Mouse (Mus musculus): ENCODE measurements at regions not wholly inside any gene's neighbourhood (a gene's known extent, or its start where the extent isn't known, plus 50 kb on each side); places are given as distances from the start of the nearest gene placed in this dataset.

DNA sequence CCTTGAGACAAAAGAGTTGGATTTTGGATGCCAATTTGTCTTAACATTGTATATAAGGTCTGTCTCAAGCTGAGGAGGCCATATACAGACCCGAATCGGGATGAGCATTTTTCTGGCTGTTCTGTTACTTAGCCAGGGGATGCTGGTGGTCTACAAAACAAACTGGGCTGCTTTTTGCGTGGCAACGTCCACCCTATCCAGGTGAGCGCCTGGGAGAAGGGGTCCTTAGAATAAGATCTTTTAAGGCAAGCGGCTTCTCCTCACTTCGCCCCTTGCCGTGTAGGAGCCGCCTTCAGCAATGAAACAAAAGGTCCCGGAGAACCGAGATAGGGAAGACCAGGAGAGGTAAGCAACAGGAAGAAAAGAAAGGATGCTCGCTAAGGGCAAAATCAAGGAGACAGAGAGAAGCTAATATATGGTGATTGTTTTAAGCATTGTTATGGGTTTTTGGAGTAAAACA, 171.2 kb upstream of the 9630041A04Rik start:
- DNase-seq (ENCODE audit: low read depth, low spot score) = no peak
- H3K27ac ChIP-seq (ENCODE audit: control insufficient read depth, low read depth, low read length) = no peak overlapping the region
- H3K4me3 ChIP-seq (ENCODE audit: control insufficient read depth in 1 of 2, insufficient read depth in 1 of 2, low read depth in 2 of 2, low read length in 2 of 2) = no peak overlapping the region
- H3K4me1 ChIP-seq (ENCODE audit: control insufficient read depth in 1 of 2, insufficient read depth in 2 of 2, low read length in 2 of 2) = no peaks in the 10 kb centered on the region
- H3K36me3 ChIP-seq (ENCODE audit: control insufficient read depth in 1 of 2, insufficient read depth in 2 of 2, low read length in 2 of 2) = no peaks in the 10 kb centered on the region
- TF ChIP-seq HCFC1 (IDR thresholded peaks at IDR 0.05; ENCODE audit: low read depth, low read length) (no peak), TBP (IDR thresholded peaks at IDR 0.05; ENCODE audit: low read depth, low read length) (no peak), UBTF (IDR thresholded peaks at IDR 0.05; ENCODE audit: borderline replicate concordance, insufficient read depth, low read depth, low read length) (no peak), E2F4 (IDR thresholded peaks at IDR 0.05; ENCODE audit: borderline replicate concordance, low read depth, low read length) (no peak), POLR2A (IDR thresholded peaks at IDR 0.05; ENCODE audit: control insufficient read depth in 1 of 2, insufficient read depth in 1 of 2, low read depth in 1 of 2, low read length in 2 of 2, poor library complexity in 1 of 2) (no peak), BHLHE40 (IDR thresholded peaks at IDR 0.05; ENCODE audit: borderline replicate concordance, low read depth, low read length) (no peak), RAD21 (IDR thresholded peaks at IDR 0.05; ENCODE audit: low read depth, low read length) (no peak), ETS1 (IDR thresholded peaks at IDR 0.05; ENCODE audit: low read depth, low read length) (no peak)
- no peaks in the 10 kb centered on the region for H3K9me3 ChIP-seq (replicated peaks; ENCODE audit: insufficient read depth, low read length)
- H3K79me2 ChIP-seq (ENCODE audit: control insufficient read depth, insufficient read depth, low read length, poor library complexity) = no peaks in the 10 kb centered on the region
- H3K27me3 ChIP-seq (ENCODE audit: control insufficient read depth in 1 of 2, insufficient read depth in 2 of 2, low read length in 2 of 2) = no peaks in the 10 kb centered on the region
- no peak overlapping the region for H3K9ac ChIP-seq (ENCODE audit: control insufficient read depth, low read depth, low read length, poor library complexity, severe bottlenecking)

DNA sequence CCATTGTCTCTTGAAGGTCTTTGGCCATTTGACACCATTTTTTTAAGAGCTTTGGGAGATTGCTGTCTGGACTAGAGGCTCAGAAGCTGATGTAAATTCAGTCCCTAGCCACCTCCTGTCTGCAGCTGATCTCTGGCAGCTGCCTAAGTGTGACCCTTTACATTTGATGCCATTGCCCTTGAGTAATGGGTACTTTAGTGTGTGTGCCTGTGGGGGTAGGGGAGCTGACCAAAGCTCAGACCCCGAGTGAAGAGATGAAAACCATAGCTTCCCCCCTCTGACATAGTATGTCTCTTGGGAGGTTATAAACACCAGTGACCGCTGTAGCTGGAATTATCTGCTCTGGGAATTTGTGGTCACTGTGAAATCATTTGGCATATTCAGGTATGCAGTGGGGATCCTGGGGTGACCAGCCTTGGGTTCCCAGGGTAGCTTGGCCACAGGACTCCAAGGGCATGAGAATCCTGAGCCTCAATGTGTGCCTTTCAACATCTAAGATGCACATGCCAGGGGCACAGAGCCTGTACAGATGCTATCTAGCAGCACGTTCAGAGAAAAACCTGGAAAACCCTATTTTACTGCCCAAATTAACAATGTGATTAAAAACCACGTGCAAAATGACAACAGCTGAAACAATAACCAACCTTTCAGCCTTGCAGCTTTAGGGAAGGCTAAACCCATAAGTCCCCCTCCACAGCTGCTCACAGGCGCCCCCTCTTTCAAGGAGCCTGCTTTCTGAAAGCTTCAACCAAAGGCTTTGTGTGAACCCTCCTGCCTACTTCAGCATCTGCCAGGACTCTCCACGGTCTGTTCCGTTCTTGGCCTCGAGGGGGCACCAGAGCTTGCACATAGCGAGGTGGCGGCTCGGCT, 171.9 kb upstream of the 9630041A04Rik start:
- H3K27ac ChIP-seq (ENCODE audit: control insufficient read depth, low read depth, low read length) = no peak overlapping the region
- TF ChIP-seq CTCF (IDR thresholded peaks at IDR 0.05 in 2 of 3, conservative IDR thresholded peaks at IDR 0.05 in 1 of 3; ENCODE audit: control insufficient read depth in 1 of 3, insufficient read depth in 1 of 3, low read depth in 2 of 3, low read length in 3 of 3, poor library complexity in 1 of 3, severe bottlenecking in 1 of 3) (peak in 1 of 3 experiments; percentile 35; a peak in 1 of 6 replicates), POLR2A (IDR thresholded peaks at IDR 0.05; ENCODE audit: control insufficient read depth in 1 of 2, insufficient read depth in 1 of 2, low read depth in 1 of 2, low read length in 2 of 2, poor library complexity in 1 of 2) (no peak), MEF2A (IDR thresholded peaks at IDR 0.05; ENCODE audit: extremely low read depth, insufficient replicate concordance, low read depth, low read length, poor library complexity, severe bottlenecking) (no peak), USF2 (IDR thresholded peaks at IDR 0.05; ENCODE audit: borderline replicate concordance in 1 of 2, insufficient read depth in 1 of 2, low read depth in 1 of 2, low read length in 2 of 2) (no peak), MAFK (IDR thresholded peaks at IDR 0.05; ENCODE audit: borderline replicate concordance, low read depth, low read length) (no peak), JUND (IDR thresholded peaks at IDR 0.05; ENCODE audit: low read depth, low read length) (no peak), MAX (IDR thresholded peaks at IDR 0.05; ENCODE audit: low read length) (no peak)
- H3K4me3 ChIP-seq (ENCODE audit: control insufficient read depth in 1 of 2, insufficient read depth in 1 of 2, low read depth in 2 of 2, low read length in 2 of 2) = no peak overlapping the region
- H3K4me1 ChIP-seq (ENCODE audit: control insufficient read depth in 1 of 2, insufficient read depth in 2 of 2, low read length in 2 of 2) = no peaks in the 10 kb centered on the region
- DNase-seq (ENCODE audit: low read depth, low spot score) = no peak
- H3K79me2 ChIP-seq (ENCODE audit: control insufficient read depth, insufficient read depth, low read length, poor library complexity) = no peaks in the 10 kb centered on the region
- no peaks in the 10 kb centered on the region for H3K27me3 ChIP-seq (ENCODE audit: control insufficient read depth in 1 of 2, insufficient read depth in 2 of 2, low read length in 2 of 2)
- H3K36me3 ChIP-seq (ENCODE audit: control insufficient read depth in 1 of 2, insufficient read depth in 2 of 2, low read length in 2 of 2) = no peaks in the 10 kb centered on the region
- H3K9me3 ChIP-seq (replicated peaks; ENCODE audit: insufficient read depth, low read length) = no peaks in the 10 kb centered on the region
- no peak overlapping the region for H3K9ac ChIP-seq (ENCODE audit: control insufficient read depth, low read depth, low read length, poor library complexity, severe bottlenecking)

Measured in MEL (cell line).